12 mouse cellular contexts compared by ENCODE assay signal in genomic region chr14:122471449-122472085, GRCm38 (mm10). TPM values are rescaled to one million over a fixed set of nuclear protein-coding genes. Genes with fewer than 3 reads are reported as not detected.
DNase-seq lines count a peak whose midpoint lies in the region; ATAC-seq lines count a peak whose summit lies in the region.
"Had no signal": no experiment of that assay in that cellular context is flagged by ENCODE, and none has a peak within 500 bp of the region (broad histone marks: within the 10 kb centered on the region; RNA-seq: fewer than 3 reads in every experiment).

No protein-coding gene starts in this region.

- H3K27me3 ChIP-seq in forebrain, embryonic 11.5 days (ENCODE audit: control insufficient read depth, insufficient read depth, low read length), result peaks cover 15% of the 10 kb centered on the region
- H3K27me3 ChIP-seq in limb, embryonic 10.5 days (ENCODE audit: low read depth, poor library complexity, severe bottlenecking), result peaks cover 93% of the 10 kb centered on the region
- H3K27me3 ChIP-seq in neural tube, embryonic 12.5 days (replicated peaks), result peaks cover 84% of the 10 kb centered on the region

- peak overlapping the region; percentile 68 for H3K9ac ChIP-seq in forebrain, embryonic 11.5 days (ENCODE audit: low read length)
- no peak overlapping the region for H3K9ac ChIP-seq in neural tube, embryonic 12.5 days

- peaks cover 12% of the 10 kb centered on the region; the same call in 1 of the 2 replicates for H3K4me1 ChIP-seq in forebrain, embryonic 11.5 days (replicated peaks; ENCODE audit: control insufficient read depth, insufficient read depth, low read length)
- H3K4me1 ChIP-seq in limb, embryonic 10.5 days, result peaks cover 82% of the 10 kb centered on the region
- peaks cover 34% of the 10 kb centered on the region for H3K4me1 ChIP-seq in neural tube, embryonic 12.5 days

- peak overlapping the region; percentile 99 for H3K27ac ChIP-seq in forebrain, embryonic 11.5 days (ENCODE audit: low read depth, low read length)
- peak overlapping the region; percentile 44; the same call in 1 of the 2 replicates for H3K27ac ChIP-seq in limb, embryonic 10.5 days
- no peak overlapping the region for H3K27ac ChIP-seq in neural tube, embryonic 12.5 days

- H3K4me2 ChIP-seq in forebrain, embryonic 11.5 days (ENCODE audit: low read depth, low read length, severe bottlenecking), result peak overlapping the region; percentile 55
- H3K4me2 ChIP-seq in neural tube, embryonic 12.5 days (replicated peaks), result peak overlapping the region; percentile 73; the same call in 1 of the 2 replicates

- 6% methylated on average over 31 of the region's 31 CpGs for WGBS in forebrain, embryonic 11.5 days
- WGBS in limb, embryonic 10.5 days, result 10% methylated on average over 30 of the region's 31 CpGs
- 10% methylated on average over 23 of the region's 31 CpGs for WGBS in neural tube, embryonic 12.5 days

- H3K36me3 ChIP-seq in forebrain, embryonic 11.5 days (ENCODE audit: control insufficient read depth, insufficient read depth, low read length), result no peaks in the 10 kb centered on the region
- H3K36me3 ChIP-seq in limb, embryonic 10.5 days, result peaks cover 5% of the 10 kb centered on the region; the same call in 1 of the 2 replicates
- no peaks in the 10 kb centered on the region for H3K36me3 ChIP-seq in neural tube, embryonic 12.5 days

- H3K4me3 ChIP-seq in forebrain, embryonic 11.5 days (ENCODE audit: low read depth, low read length), result peak overlapping the region; percentile 84
- H3K4me3 ChIP-seq in limb, embryonic 10.5 days, result peak overlapping the region; percentile 88
- H3K4me3 ChIP-seq in neural tube, embryonic 12.5 days, result peak overlapping the region; percentile 5; the same call in 1 of the 2 replicates
- H3K4me3 ChIP-seq: erythroblast, embryonic 14.5 days had no signal

- ATAC-seq in forebrain, embryonic 11.5 days (replicated peaks; ENCODE audit: low FRiP score), result no peak
- ATAC-seq in neural tube, embryonic 12.5 days (ENCODE audit: low FRiP score, low read depth), result no peak
- ATAC-seq: intestine, postnatal 0 days had no signal

- H3K9me3 ChIP-seq in forebrain, embryonic 11.5 days (ENCODE audit: control insufficient read depth, low read length), result no peaks in the 10 kb centered on the region
- no peaks in the 10 kb centered on the region for H3K9me3 ChIP-seq in limb, embryonic 10.5 days (replicated peaks)
- no peaks in the 10 kb centered on the region for H3K9me3 ChIP-seq in neural tube, embryonic 12.5 days

- peak; percentile 53 to 78 for DNase-seq in cerebellum, adult 18-20 months
- DNase-seq in cerebellum, postnatal 4 days (ENCODE audit: low spot score in 2 of 2), result no peak
- DNase-seq in forebrain, embryonic 11.5 days (ENCODE audit: low spot score), result peak; percentile 56
- DNase-seq in limb, embryonic 10.5 days (ENCODE audit: low spot score), result peak; percentile 42
- no peak for DNase-seq in MN1 (ENCODE audit: low spot score)
- DNase-seq in adrenal gland, adult 8-10 months, result no peak
- no peak for DNase-seq in left cerebral cortex, adult 9 months (ENCODE audit: low spot score in 2 of 2)

RNA-seq across cellular contexts. Expression of gene Zic2, which starts 3.7 kb away (rescaled TPM):
- 10.3 and 11.4 TPM in 2 replicates for polyA plus RNA-seq in forebrain, embryonic 11.5 days (2014; fragmentation: Nextera tagmentation; extraction: Ambion mirVana)
- polyA plus RNA-seq in limb, embryonic 10.5 days (2016; fragmentation: Nextera tagmentation; extraction: Ambion mirVana), result 5.0 and 5.1 TPM in 2 replicates
- polyA plus RNA-seq in neural tube, embryonic 12.5 days (2016; fragmentation: Nextera tagmentation; extraction: Ambion mirVana), result 11.6 and 13.4 TPM in 2 replicates
- under 1 TPM in 1 of 4 experiments, not detected in 3; 0.09 TPM for total RNA-seq in adrenal gland, adult 8-10 months (2022)
- polyA plus RNA-seq: erythroblast, embryonic 14.5 days; intestine, postnatal 0 days had no signal

RNA-seq across cellular contexts. Expression of gene Zic5, which starts 6.1 kb away (rescaled TPM):
- 28.6 and 30.0 TPM in 2 replicates for polyA plus RNA-seq in forebrain, embryonic 11.5 days (2014; fragmentation: Nextera tagmentation; extraction: Ambion mirVana)
- 13.8 and 14.9 TPM in 2 replicates for polyA plus RNA-seq in limb, embryonic 10.5 days (2016; fragmentation: Nextera tagmentation; extraction: Ambion mirVana)
- 11.3 and 14.3 TPM in 2 replicates for polyA plus RNA-seq in neural tube, embryonic 12.5 days (2016; fragmentation: Nextera tagmentation; extraction: Ambion mirVana)
- total RNA-seq in adrenal gland, adult 8-10 months (2022), result under 1 TPM in 1 of 4 experiments, not detected in 3; 0.23 TPM
- total RNA-seq: heart, adult 8-10 months had no signal
- polyA plus RNA-seq: intestine, postnatal 0 days had no signal

RNA-seq across cellular contexts. Expression of gene Gm10837, which starts 18.8 kb away (rescaled TPM):
- polyA plus RNA-seq in forebrain, embryonic 11.5 days (2014; fragmentation: Nextera tagmentation; extraction: Ambion mirVana), result 0.29 and 0.48 TPM in 2 replicates
- polyA plus RNA-seq in limb, embryonic 10.5 days (2016; fragmentation: Nextera tagmentation; extraction: Ambion mirVana), result not detected in 2 replicates
- 0.57 and 0.68 TPM in 2 replicates for polyA plus RNA-seq in neural tube, embryonic 12.5 days (2016; fragmentation: Nextera tagmentation; extraction: Ambion mirVana)
- total RNA-seq in adrenal gland, adult 8-10 months (2022), result not detected
- total RNA-seq: heart, adult 8-10 months; left cerebral cortex, postnatal 10 days had no signal
- polyA plus RNA-seq: erythroblast, embryonic 14.5 days; intestine, postnatal 0 days had no signal

RNA-seq across cellular contexts. Expression of gene Gm5089, which starts 20.7 kb away (rescaled TPM):
- 1.7 and 2.4 TPM in 2 replicates for polyA plus RNA-seq in forebrain, embryonic 11.5 days (2014; fragmentation: Nextera tagmentation; extraction: Ambion mirVana)
- polyA plus RNA-seq in limb, embryonic 10.5 days (2016; fragmentation: Nextera tagmentation; extraction: Ambion mirVana), result 0.36 and 0.56 TPM in 2 replicates
- polyA plus RNA-seq in neural tube, embryonic 12.5 days (2016; fragmentation: Nextera tagmentation; extraction: Ambion mirVana), result 1.3 TPM in 2 replicates
- total RNA-seq in adrenal gland, adult 8-10 months (2022), result not detected
- total RNA-seq: heart, adult 8-10 months had no signal
- polyA plus RNA-seq: erythroblast, embryonic 14.5 days; intestine, postnatal 0 days had no signal

Comparison
In these comparisons a context has a peak if more than half of its experiments do, and no peak if none do; other contexts are left out.
1. DNase-seq: peak in cerebellum, adult 18-20 months (2 of 2), forebrain, embryonic 11.5 days (single experiment) and limb, embryonic 10.5 days (single experiment); none in cerebellum, postnatal 4 days (0 of 2), MN1 (single experiment), adrenal gland, adult 8-10 months (single experiment) and left cerebral cortex, adult 9 months (0 of 2).
2. H3K4me3 ChIP-seq: peak in every context shown above with its lines; median percentile 88 in limb, embryonic 10.5 days; 84 in forebrain, embryonic 11.5 days; 5 in neural tube, embryonic 12.5 days.